In genomic region chr6:84213101-84213500, GRCm38 (mm10) we compare ENCODE assay signal across 17 mouse cellular contexts.
DNase-seq lines count a peak whose midpoint lies in the region; ATAC-seq lines count a peak whose summit lies in the region.
"Had no signal": no experiment of that assay in that cellular context is flagged by ENCODE, and none has a peak within 500 bp of the region (broad histone marks: within the 10 kb centered on the region; RNA-seq: fewer than 3 reads in every experiment).

No protein-coding gene starts in this region.

- no peak overlapping the region for H3K4me2 ChIP-seq in kidney, embryonic 14.5 days (replicated peaks; ENCODE audit: low read depth, low read length)

- H3K4me1 ChIP-seq in kidney, embryonic 14.5 days (ENCODE audit: control insufficient read depth, insufficient read depth, low read length), result no peaks in the 10 kb centered on the region

- H3K9me3 ChIP-seq in kidney, embryonic 14.5 days (ENCODE audit: control insufficient read depth, low read length), result no peaks in the 10 kb centered on the region

- no peak for ATAC-seq in kidney, embryonic 14.5 days (ENCODE audit: low FRiP score, low TSS enrichment)
- ATAC-seq: forebrain, postnatal 0 days; Patski had no signal

- DNase-seq in adrenal gland, adult 2 months, result peak; percentile 71
- DNase-seq in adrenal gland, adult 18-20 months (ENCODE audit: low spot score in 2 of 2), result no peak
- DNase-seq in kidney, adult 11 months, result peak; percentile 28
- DNase-seq in adrenal gland, postnatal 36 days, result peak; percentile 45 to 61
- DNase-seq in kidney, postnatal 36 days, result peak; percentile 64 to 65
- DNase-seq in left cerebral cortex, adult 18-20 months (ENCODE audit: low spot score in 2 of 2), result no peak
- DNase-seq in lung, postnatal 4 days, result no peak
- DNase-seq: cerebellum, postnatal 10 days; forebrain, postnatal 0 days; lung, adult 18-20 months; lung, postnatal 36 days; midbrain, embryonic 14.5 days; thymus, postnatal 36 days had no signal

- 22% methylated on average over 3 of the region's 3 CpGs for WGBS in kidney, embryonic 14.5 days

- H3K36me3 ChIP-seq in kidney, embryonic 14.5 days (ENCODE audit: control insufficient read depth, insufficient read depth, low read length), result no peaks in the 10 kb centered on the region

- H3K27ac ChIP-seq in kidney, embryonic 14.5 days (ENCODE audit: low read depth, low read length), result no peak overlapping the region
- H3K27ac ChIP-seq: left cerebral cortex, adult 2 months; stomach, postnatal 0 days had no signal

- no peak overlapping the region for H3K9ac ChIP-seq in kidney, embryonic 14.5 days (ENCODE audit: low read depth, low read length)
- H3K9ac ChIP-seq: forebrain, postnatal 0 days had no signal

- H3K27me3 ChIP-seq in kidney, embryonic 14.5 days (ENCODE audit: control insufficient read depth, insufficient read depth, low read length), result no peaks in the 10 kb centered on the region
- H3K27me3 ChIP-seq: Patski had no signal

- no peak overlapping the region for H3K4me3 ChIP-seq in kidney, embryonic 14.5 days (ENCODE audit: low read length)
- H3K4me3 ChIP-seq: left cerebral cortex, adult 2 months had no signal

Comparison
In these comparisons a context has a peak if more than half of its experiments do, and no peak if none do; other contexts are left out.
1. DNase-seq: peak in adrenal gland, adult 2 months (single experiment), kidney, adult 11 months (single experiment), adrenal gland, postnatal 36 days (2 of 2) and kidney, postnatal 36 days (2 of 2); none in adrenal gland, adult 18-20 months (0 of 2), left cerebral cortex, adult 18-20 months (0 of 2) and lung, postnatal 4 days (0 of 2).